Mouse (Mus musculus) forebrain, embryonic 11.5 days (tissue): ENCODE data around the gene Brpf1. TPM values are rescaled to one million over a fixed set of nuclear protein-coding genes. Genes with fewer than 3 reads are reported as not detected.

Source experiments
- ATAC-seq: fragments of 200-750 bp; cut with Nextera tagmentation; replicated peaks from 2 replicates; pipeline ENCODE4 v1.8.0; 2017; ENCODE audit warnings: moderate TSS enrichment; ENCODE audit not compliant: low FRiP score
- DNase-seq: peaks from one replicate; pipeline ENCODE4 v3.0.0-alpha.2; 2017; ENCODE audit warnings: low spot score
- H3K27ac ChIP-seq: fragments of 300-500 bp; sonication (generic); 2 replicates; pipeline ENCODE4 v1.5.1; 2014; ENCODE audit warnings: low read depth, low read length
- H3K27me3 ChIP-seq: fragments of 300-500 bp; sonication (generic); 2 replicates; pipeline ENCODE4 v1.6.1; 2014; ENCODE audit warnings: mild to moderate bottlenecking, low read length, mixed read lengths; ENCODE audit not compliant: control insufficient read depth, insufficient read depth
- H3K36me3 ChIP-seq: fragments of 300-500 bp; sonication (generic); 2 replicates; pipeline ENCODE4 v1.6.1; 2014; ENCODE audit warnings: mild to moderate bottlenecking, low read length, moderate library complexity, mixed read lengths; ENCODE audit not compliant: control insufficient read depth, insufficient read depth
- H3K4me1 ChIP-seq: fragments of 300-500 bp; sonication (generic); replicated peaks from 2 replicates; pipeline ENCODE4 v1.6.1; 2014; ENCODE audit warnings: low read length, mixed read lengths; ENCODE audit not compliant: control insufficient read depth, insufficient read depth
- H3K4me2 ChIP-seq: fragments of 300-500 bp; sonication (generic); 2 replicates; pipeline ENCODE4 v1.6.1; 2014; ENCODE audit warnings: low read depth, mild to moderate bottlenecking, low read length, moderate library complexity, mixed read lengths; ENCODE audit not compliant: severe bottlenecking
- H3K4me3 ChIP-seq: fragments of 300-500 bp; sonication (generic); 2 replicates; pipeline ENCODE4 v1.5.1; 2014; ENCODE audit warnings: low read depth, low read length
- H3K9ac ChIP-seq: fragments of 300-500 bp; sonication (generic); 2 replicates; pipeline ENCODE4 v1.6.1; 2014; ENCODE audit warnings: low read length
- H3K9me3 ChIP-seq: fragments of 300-500 bp; sonication (generic); 2 replicates; pipeline ENCODE4 v1.6.1; 2016; ENCODE audit warnings: low read length, mixed read lengths; ENCODE audit not compliant: control insufficient read depth
- WGBS: fragments of 180-500 bp; shearing (Covaris S2); extraction: QIAGEN DNeasy Blood & Tissue Kit; methylation state at CpG from one replicate; pipeline ENCODE4 v1.1.7; 2014; 5-methylcytosine and 5-hydroxymethylcytosine counted together
- polyA plus RNA-seq: library from polyadenylated mRNA; unstranded; fragments of >200 nt; fragmentation: Nextera tagmentation; extraction: Ambion mirVana; gene quantifications from 2 replicates; pipeline ENCODE4 v1.2.1, GENCODE M21; 2014

Brpf1 gene
- polyA plus RNA-seq, 1 experiment from 2014 or later = 31.9 TPM

DNA sequence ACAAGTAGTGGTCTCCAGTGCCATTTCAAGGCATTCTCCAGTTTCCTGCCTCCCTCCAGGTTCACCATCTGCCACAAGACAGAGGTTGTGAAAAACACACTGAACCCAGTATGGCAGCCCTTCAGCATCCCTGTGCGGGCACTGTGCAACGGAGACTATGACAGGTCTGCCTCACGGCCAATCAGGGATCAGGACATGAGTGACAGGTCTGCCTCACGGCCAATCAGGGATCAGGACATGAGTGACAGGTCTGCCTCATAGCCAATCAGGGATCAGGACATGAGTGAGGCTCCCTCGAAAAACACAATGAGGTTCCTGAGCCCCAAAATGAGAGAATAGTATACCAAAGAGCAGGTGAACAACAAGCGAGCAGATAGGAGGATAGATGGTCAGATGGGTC lies 16.6 kb upstream of the Brpf1 start:
- Histone ChIP-seq H3K4me3 (no peak overlapping the region), H3K4me2 (no peak overlapping the region), H3K4me1 (no peaks in the 10 kb centered on the region), H3K27ac (no peak overlapping the region), H3K36me3 (no peaks in the 10 kb centered on the region), H3K9ac (no peak overlapping the region), H3K27me3 (no peaks in the 10 kb centered on the region), H3K9me3 (no peaks in the 10 kb centered on the region)
- 76% methylated on average over 6 of the region's 6 CpGs for WGBS
- ATAC-seq = no peak
- DNase-seq = no peak

- Histone ChIP-seq H3K4me1 (no peaks in the 10 kb centered on the region), H3K9ac (no peak overlapping the region), H3K9me3 (no peaks in the 10 kb centered on the region), H3K4me2 (no peak overlapping the region), H3K27me3 (no peaks in the 10 kb centered on the region), H3K27ac (no peak overlapping the region), H3K36me3 (no peaks in the 10 kb centered on the region), H3K4me3 (no peak overlapping the region)
- DNase-seq (no peak), ATAC-seq (no peak)
- 75% methylated on average over 5 of the region's 5 CpGs for WGBS
Observed at GRCm38 (mm10) chr6:113292938-113293337, 14.0 kb upstream of the Brpf1 start.

- no peaks in the 10 kb centered on the region for H3K27me3 ChIP-seq
- no peak overlapping the region for H3K4me3 ChIP-seq
- DNase-seq = no peak
- no peaks in the 10 kb centered on the region for H3K36me3 ChIP-seq
- H3K4me1 ChIP-seq = no peaks in the 10 kb centered on the region
- H3K9ac ChIP-seq = no peak overlapping the region
- 72% methylated on average over 2 of the region's 2 CpGs for WGBS
- H3K4me2 ChIP-seq = no peak overlapping the region
- H3K27ac ChIP-seq = no peak overlapping the region
- no peaks in the 10 kb centered on the region for H3K9me3 ChIP-seq
- ATAC-seq = no peak
Observed at GRCm38 (mm10) chr6:113296046-113296445, 10.9 kb upstream of the Brpf1 start.

- Histone ChIP-seq H3K4me2 (no peak overlapping the region), H3K27me3 (no peaks in the 10 kb centered on the region), H3K4me1 (no peaks in the 10 kb centered on the region), H3K36me3 (no peaks in the 10 kb centered on the region), H3K9me3 (no peaks in the 10 kb centered on the region), H3K27ac (no peak overlapping the region), H3K9ac (no peak overlapping the region), H3K4me3 (no peak overlapping the region)
- DNase-seq (no peak), ATAC-seq (no peak)
- WGBS = 75% methylated on average over 4 of the region's 4 CpGs
Observed at GRCm38 (mm10) chr6:113296639-113297038, 10.3 kb upstream of the Brpf1 start.

GRCm38 (mm10) chr6:113301350-113301749 lies 5.6 kb upstream of the Brpf1 start:
- Histone ChIP-seq H3K36me3 (no peaks in the 10 kb centered on the region), H3K27me3 (no peaks in the 10 kb centered on the region), H3K4me1 (no peaks in the 10 kb centered on the region; the same call in 1 of the 2 replicates), H3K27ac (no peak overlapping the region), H3K9me3 (no peaks in the 10 kb centered on the region), H3K4me3 (no peak overlapping the region), H3K9ac (no peak overlapping the region), H3K4me2 (no peak overlapping the region)
- WGBS = 76% methylated on average over 5 of the region's 5 CpGs
- DNase-seq (no peak), ATAC-seq (no peak)

DNA sequence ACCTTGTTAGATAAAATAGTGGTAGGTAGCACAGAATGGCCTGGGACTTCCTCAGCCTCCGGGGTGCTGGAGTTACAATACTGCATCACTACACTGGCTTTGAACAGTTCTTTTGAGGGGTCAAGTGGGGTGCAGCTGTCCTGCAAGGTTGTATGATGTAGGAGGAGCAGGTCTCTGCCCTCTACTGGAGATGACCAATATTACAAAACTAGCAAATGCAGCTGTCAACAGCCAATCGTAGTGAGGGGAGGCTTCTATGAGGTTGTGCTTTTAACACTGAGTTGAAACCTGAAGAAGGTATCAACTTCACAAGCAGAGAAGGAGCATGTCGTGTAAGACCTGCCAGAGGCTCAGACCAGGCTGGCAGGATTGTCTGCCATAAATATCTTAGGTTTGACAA lies 4.7 kb upstream of the Brpf1 start:
- Histone ChIP-seq H3K9me3 (no peaks in the 10 kb centered on the region), H3K4me3 (no peak overlapping the region), H3K9ac (no peak overlapping the region), H3K4me1 (no peaks in the 10 kb centered on the region; the same call in 1 of the 2 replicates), H3K4me2 (no peak overlapping the region), H3K27me3 (no peaks in the 10 kb centered on the region), H3K36me3 (no peaks in the 10 kb centered on the region), H3K27ac (no peak overlapping the region)
- ATAC-seq (no peak), DNase-seq (no peak)
- 24% methylated on average over 3 of the region's 3 CpGs for WGBS

- Histone ChIP-seq H3K4me3 (peak overlapping the region; percentile 98), H3K4me1 (peaks cover 6% of the 10 kb centered on the region; the same call in 1 of the 2 replicates), H3K27ac (peak overlapping the region; percentile 97), H3K9ac (peak overlapping the region; percentile 94), H3K9me3 (no peaks in the 10 kb centered on the region), H3K27me3 (no peaks in the 10 kb centered on the region), H3K4me2 (peak overlapping the region; percentile 99), H3K36me3 (no peaks in the 10 kb centered on the region; the same call in 1 of the 2 replicates)
- under 1% methylated on average over 50 of the region's 50 CpGs for WGBS
- DNase-seq (peak; percentile 100), ATAC-seq (peak; percentile 98)
Observed at GRCm38 (mm10) chr6:113306322-113306985, 483 bp upstream of the Brpf1 start.

DNA sequence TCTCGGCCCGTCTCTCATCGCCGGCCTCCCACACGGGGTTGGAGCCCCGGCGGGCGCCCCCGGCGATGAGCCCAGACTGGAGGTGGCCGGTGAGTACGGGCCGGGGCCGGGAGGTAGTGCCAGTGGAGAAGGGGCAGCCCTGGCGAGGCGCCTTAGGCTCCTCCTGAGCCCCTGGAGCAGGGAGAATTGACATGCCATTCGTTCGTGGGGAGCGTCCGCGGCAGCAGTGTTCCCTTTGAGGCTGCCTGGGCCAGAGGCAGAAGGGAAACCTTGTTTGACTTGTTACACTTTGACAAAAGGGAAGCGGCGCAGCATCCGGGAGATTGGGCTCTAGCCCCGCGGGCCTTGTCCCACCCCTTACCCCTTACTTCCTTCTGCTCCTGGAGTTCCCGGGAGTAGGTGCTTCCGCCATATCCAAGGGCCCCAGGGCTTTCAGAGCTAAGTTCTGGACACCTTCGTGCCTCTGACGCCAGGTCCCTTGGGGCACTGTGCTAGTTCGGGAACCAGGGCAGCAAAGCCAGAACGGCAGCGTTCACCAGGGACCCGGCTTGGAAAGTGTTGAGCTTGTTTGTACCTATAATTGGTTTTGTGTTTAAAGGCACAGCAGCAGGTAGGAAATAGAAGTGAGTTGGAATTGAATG lies 664 bp downstream of the Brpf1 start:
- Histone ChIP-seq H3K9ac (peak overlapping the region; percentile 94), H3K9me3 (no peaks in the 10 kb centered on the region), H3K27ac (peak overlapping the region; percentile 97), H3K4me1 (peaks cover 6% of the 10 kb centered on the region; the same call in 1 of the 2 replicates), H3K27me3 (no peaks in the 10 kb centered on the region), H3K4me2 (peak overlapping the region; percentile 99), H3K4me3 (peak overlapping the region; percentile 98), H3K36me3 (no peaks in the 10 kb centered on the region; the same call in 1 of the 2 replicates)
- DNase-seq (no peak), ATAC-seq (peak; percentile 1; the same call in 1 of the 2 replicates)
- WGBS = under 1% methylated on average over 34 of the region's 34 CpGs
